Mouse (Mus musculus) spleen, adult 2 months (tissue): Measurements from ENCODE around the gene Smoc1.

ENCODE experiments used
- CTCF ChIP-seq: fragments of 200-500 bp; IDR thresholded peaks from 2 replicates; pipeline ENCODE4 v1.5.1; 2011; ENCODE audit warnings: mild to moderate bottlenecking, inconsistent platforms; ENCODE audit not compliant: insufficient read depth, insufficient read length, insufficient replicate concordance; ENCODE audit errors: extremely low read depth
- POLR2A ChIP-seq: fragments of 200-500 bp; IDR thresholded peaks from 2 replicates; pipeline ENCODE4 v1.6.1; 2011; ENCODE audit warnings: low read depth, low read length, inconsistent platforms

GRCm38 (mm10) chr12:81074941-81075340, 48.3 kb downstream of the Smoc1 start:
- no peak for TF ChIP-seq POLR2A
- TF ChIP-seq CTCF = no peak
